Mouse (Mus musculus) hindbrain, embryonic 16.5 days (tissue): ENCODE data around the gene Ugt1a5. TPM values are rescaled to one million over a fixed set of nuclear protein-coding genes. Genes with fewer than 3 reads are reported as not detected.

Experiments
- ATAC-seq: fragments of 200-750 bp; cut with Nextera tagmentation; 2 replicates; pipeline ENCODE4 v1.8.0; 2017; ENCODE audit warnings: moderate TSS enrichment, moderate library complexity
- H3K27ac ChIP-seq: fragments of 300-500 bp; sonication (generic); 2 replicates; pipeline ENCODE4 v1.5.1; 2014; ENCODE audit warnings: low read depth, mild to moderate bottlenecking, control low read depth, low read length, moderate library complexity
- H3K27me3 ChIP-seq: fragments of 300-500 bp; sonication (generic); replicated peaks from 2 replicates; pipeline ENCODE4 v1.6.1; 2014; ENCODE audit warnings: low read length; ENCODE audit not compliant: control insufficient read depth, insufficient read depth
- H3K36me3 ChIP-seq: fragments of 300-500 bp; sonication (generic); 2 replicates; pipeline ENCODE4 v1.6.1; 2014; ENCODE audit warnings: mild to moderate bottlenecking, low read length, moderate library complexity, mixed read lengths; ENCODE audit not compliant: control insufficient read depth, insufficient read depth
- H3K4me1 ChIP-seq: fragments of 300-500 bp; sonication (generic); 2 replicates; pipeline ENCODE4 v1.6.1; 2014; ENCODE audit warnings: low read depth, low read length; ENCODE audit not compliant: control insufficient read depth, insufficient read depth
- H3K4me2 ChIP-seq: fragments of 300-500 bp; sonication (generic); 2 replicates; pipeline ENCODE4 v1.6.1; 2014; ENCODE audit warnings: mild to moderate bottlenecking, low read length, control low read depth, moderate library complexity
- H3K4me3 ChIP-seq: fragments of 300-500 bp; sonication (generic); 2 replicates; pipeline ENCODE4 v1.5.1; 2014; ENCODE audit warnings: mild to moderate bottlenecking, low read length, control low read depth, moderate library complexity
- H3K9ac ChIP-seq: fragments of 300-500 bp; sonication (generic); 2 replicates; pipeline ENCODE4 v1.6.1; 2014; ENCODE audit warnings: low read depth, mild to moderate bottlenecking, control low read depth, low read length, moderate library complexity
- H3K9me3 ChIP-seq: fragments of 300-500 bp; sonication (generic); 2 replicates; pipeline ENCODE4 v1.6.1; 2014; ENCODE audit warnings: mild to moderate bottlenecking, low read length, moderate library complexity; ENCODE audit not compliant: control insufficient read depth
- WGBS: fragments of 180-500 bp; shearing (Covaris S2); extraction: QIAGEN DNeasy Blood & Tissue Kit; methylation state at CpG from one replicate; pipeline ENCODE4 v1.1.7; 2014; 5-methylcytosine and 5-hydroxymethylcytosine counted together
- polyA plus RNA-seq: library from polyadenylated mRNA; unstranded; fragments of >200 nt; fragmentation: Nextera tagmentation; extraction: Ambion mirVana; gene quantifications from 2 replicates; pipeline ENCODE4 v1.2.1, GENCODE M21; 2015

Gene Ugt1a5
- polyA plus RNA-seq, 1 experiment from 2014 or later: not detected

GRCm38 (mm10) chr1:88186325-88186935, 20.6 kb downstream of the Ugt1a5 start:
- Histone ChIP-seq H3K4me1 (no peaks in the 10 kb centered on the region), H3K27me3 (no peaks in the 10 kb centered on the region), H3K27ac (no peak overlapping the region), H3K9ac (no peak overlapping the region), H3K4me2 (no peak overlapping the region), H3K4me3 (no peak overlapping the region), H3K9me3 (no peaks in the 10 kb centered on the region), H3K36me3 (no peaks in the 10 kb centered on the region)
- 94% methylated on average over 5 of the region's 5 CpGs for WGBS
- no peak for ATAC-seq

GRCm38 (mm10) chr1:88192136-88192535, 26.3 kb downstream of the Ugt1a5 start:
- H3K27ac ChIP-seq: no peak overlapping the region
- H3K9me3 ChIP-seq: no peaks in the 10 kb centered on the region
- H3K4me2 ChIP-seq: no peak overlapping the region
- H3K9ac ChIP-seq: no peak overlapping the region
- ATAC-seq: no peak
- H3K27me3 ChIP-seq: no peaks in the 10 kb centered on the region
- WGBS: 70% methylated on average over 3 of the region's 3 CpGs
- H3K4me1 ChIP-seq: no peaks in the 10 kb centered on the region
- H3K36me3 ChIP-seq: no peaks in the 10 kb centered on the region
- no peak overlapping the region for H3K4me3 ChIP-seq

GRCm38 (mm10) chr1:88195687-88196086, 29.9 kb downstream of the Ugt1a5 start:
- H3K36me3 ChIP-seq: no peaks in the 10 kb centered on the region
- no peaks in the 10 kb centered on the region for H3K9me3 ChIP-seq
- no peaks in the 10 kb centered on the region for H3K4me1 ChIP-seq
- H3K27me3 ChIP-seq: no peaks in the 10 kb centered on the region
- no peak overlapping the region for H3K27ac ChIP-seq
- 91% methylated on average over 1 of the region's 1 CpGs for WGBS
- H3K4me2 ChIP-seq: no peak overlapping the region
- no peak overlapping the region for H3K9ac ChIP-seq
- no peak for ATAC-seq
- no peak overlapping the region for H3K4me3 ChIP-seq

- no peaks in the 10 kb centered on the region for H3K9me3 ChIP-seq
- WGBS: 73% methylated on average over 3 of the region's 3 CpGs
Observed at GRCm38 (mm10) chr1:88197443-88197842, 31.6 kb downstream of the Ugt1a5 start.

GRCm38 (mm10) chr1:88199996-88200395, 34.2 kb downstream of the Ugt1a5 start:
- Histone ChIP-seq H3K4me1 (no peaks in the 10 kb centered on the region), H3K9ac (no peak overlapping the region), H3K4me3 (no peak overlapping the region), H3K4me2 (no peak overlapping the region), H3K9me3 (peaks cover 6% of the 10 kb centered on the region), H3K27me3 (no peaks in the 10 kb centered on the region), H3K36me3 (no peaks in the 10 kb centered on the region), H3K27ac (no peak overlapping the region)
- no peak for ATAC-seq
- WGBS: 78% methylated on average over 2 of the region's 2 CpGs

More at GRCm38 (mm10) chr1:88197443-88197842, 31.6 kb downstream of the Ugt1a5 start:
- H3K4me2 ChIP-seq: no peak overlapping the region
- H3K36me3 ChIP-seq: no peaks in the 10 kb centered on the region
- no peak overlapping the region for H3K9ac ChIP-seq
- no peaks in the 10 kb centered on the region for H3K27me3 ChIP-seq
- H3K4me1 ChIP-seq: no peaks in the 10 kb centered on the region
- ATAC-seq: no peak
- H3K27ac ChIP-seq: no peak overlapping the region
- H3K4me3 ChIP-seq: no peak overlapping the region

- no peak within 1 kb of the TSS for H3K9ac ChIP-seq
- H3K9me3 ChIP-seq: peaks cover 8% of the 10 kb centered on the region
- ATAC-seq: no peak
- WGBS: 85% methylated on average over 7 of the region's 7 CpGs
- 0 out of 2 replicates have a peak, but pooled peaks cover 2% of the 10 kb centered on the region for H3K4me1 ChIP-seq
- H3K36me3 ChIP-seq: no peaks in the 10 kb centered on the region
- no peaks in the 10 kb centered on the region for H3K27me3 ChIP-seq
- H3K4me2 ChIP-seq: no peak within 1 kb of the TSS
- H3K27ac ChIP-seq: no peak within 1 kb of the TSS
- H3K4me3 ChIP-seq: no peak within 1 kb of the TSS
Observed at GRCm38 (mm10) chr1:88200456-88200855, 34.6 kb downstream of the Ugt1a5 start, which contains the start of gene Ugt1a2. Ugt1a2 (plus strand) TSS chr1:88200601.

GRCm38 (mm10) chr1:88205294-88205922, 39.6 kb downstream of the Ugt1a5 start, which contains the start of gene Dnajb3:
Dnajb3 (minus strand) TSS chr1:88205782.
- H3K4me3 ChIP-seq: peak within 1 kb of the TSS; percentile 63
- 6% methylated on average over 57 of the region's 62 CpGs for WGBS
- H3K9ac ChIP-seq: peak within 1 kb of the TSS; percentile 80
- H3K27ac ChIP-seq: peak within 1 kb of the TSS; percentile 68
- H3K9me3 ChIP-seq: peaks cover 11% of the 10 kb centered on the region
- peak; percentile 100 for ATAC-seq
- no peaks in the 10 kb centered on the region for H3K27me3 ChIP-seq
- no peaks in the 10 kb centered on the region for H3K36me3 ChIP-seq
- H3K4me1 ChIP-seq: peaks cover 7% of the 10 kb centered on the region
- H3K4me2 ChIP-seq: peak within 1 kb of the TSS; percentile 96

GRCm38 (mm10) chr1:88206843-88207479, 41.1 kb downstream of the Ugt1a5 start:
- ATAC-seq: no peak
- peaks cover 7% of the 10 kb centered on the region for H3K4me1 ChIP-seq
- 82% methylated on average over 2 of the region's 2 CpGs for WGBS
- H3K9ac ChIP-seq: no peak overlapping the region
- no peak overlapping the region for H3K4me2 ChIP-seq
- peaks cover 18% of the 10 kb centered on the region for H3K9me3 ChIP-seq
- no peaks in the 10 kb centered on the region for H3K27me3 ChIP-seq
- no peak overlapping the region for H3K4me3 ChIP-seq
- H3K27ac ChIP-seq: no peak overlapping the region
- no peaks in the 10 kb centered on the region for H3K36me3 ChIP-seq

GRCm38 (mm10) chr1:88211812-88212211, 46.0 kb downstream of the Ugt1a5 start, which contains the start of gene Ugt1a1:
Ugt1a1 (plus strand) TSS chr1:88211959.
- H3K4me3 ChIP-seq: no peak within 1 kb of the TSS
- ATAC-seq: no peak
- H3K9me3 ChIP-seq: peaks cover 55% of the 10 kb centered on the region
- H3K27me3 ChIP-seq: no peaks in the 10 kb centered on the region
- no peak within 1 kb of the TSS for H3K4me2 ChIP-seq
- no peak within 1 kb of the TSS for H3K9ac ChIP-seq
- no peaks in the 10 kb centered on the region for H3K4me1 ChIP-seq
- H3K36me3 ChIP-seq: no peaks in the 10 kb centered on the region
- 69% methylated on average over 8 of the region's 8 CpGs for WGBS
- H3K27ac ChIP-seq: no peak within 1 kb of the TSS
